Mouse (Mus musculus): Measurements from ENCODE around the gene Zcrb1.
A peak's percentile ranks its signal among the peaks of the same experiment; 100 is the strongest.

Zcrb1 gene

GRCm38 (mm10) chr15:93368558-93368957 is 29.6 kb downstream of the Zcrb1 start:
- DNase-seq: no peak

- DNase-seq: no peak
Observed at GRCm38 (mm10) chr15:93365561-93365960, 32.6 kb downstream of the Zcrb1 start.

GRCm38 (mm10) chr15:93358346-93359095 is 39.6 kb downstream of the Zcrb1 start:
- no peak for DNase-seq

GRCm38 (mm10) chr15:93340630-93341379 is 57.3 kb downstream of the Zcrb1 start:
- no peak for DNase-seq

DNA sequence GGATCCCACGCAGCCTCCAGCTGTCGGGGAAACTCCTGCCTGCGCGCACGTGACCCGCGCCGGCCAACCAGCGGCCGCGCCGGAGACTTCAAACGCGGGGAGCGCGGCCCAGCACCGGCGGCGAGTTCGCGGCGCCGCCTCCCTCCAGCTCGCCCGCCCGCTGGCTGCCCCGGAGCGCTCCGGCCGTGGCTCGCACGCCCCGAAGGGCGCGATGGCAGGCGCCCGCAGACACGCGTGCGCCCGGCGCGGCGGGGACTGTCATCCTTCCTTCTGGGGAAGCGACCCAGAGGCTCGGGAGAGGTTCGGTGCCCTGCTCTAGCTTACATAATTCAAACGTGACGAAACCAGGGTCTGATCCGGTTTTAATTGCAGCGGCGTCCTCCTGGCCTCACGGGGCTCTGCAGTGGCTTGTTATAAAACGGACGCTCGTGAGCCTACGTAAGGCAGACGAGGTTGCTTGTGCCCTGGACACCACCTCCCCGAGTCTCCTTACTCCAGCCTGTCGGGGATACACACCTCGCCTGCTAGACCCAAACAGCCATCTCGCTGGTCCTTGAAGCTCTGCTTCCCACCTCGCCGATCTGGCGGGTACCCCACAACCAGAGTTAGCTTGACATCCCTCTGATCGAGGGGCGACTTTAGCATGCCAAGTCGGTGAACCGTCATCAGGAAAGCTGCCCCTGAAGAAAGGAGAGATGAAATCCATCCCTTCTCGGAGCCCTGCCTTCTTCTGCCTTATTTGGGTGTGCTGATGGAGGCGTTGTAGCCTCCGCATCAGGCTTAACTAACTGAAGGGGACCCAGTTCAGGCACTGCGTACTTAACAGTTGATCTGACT is 61.0 kb downstream of the Zcrb1 start, which contains the start of gene Yaf2:
Gene Yaf2, minus strand, starts transcription at position 11 of the 837 bp plus-strand sequence.
- peak; percentile 85 to 86 for DNase-seq

DNA sequence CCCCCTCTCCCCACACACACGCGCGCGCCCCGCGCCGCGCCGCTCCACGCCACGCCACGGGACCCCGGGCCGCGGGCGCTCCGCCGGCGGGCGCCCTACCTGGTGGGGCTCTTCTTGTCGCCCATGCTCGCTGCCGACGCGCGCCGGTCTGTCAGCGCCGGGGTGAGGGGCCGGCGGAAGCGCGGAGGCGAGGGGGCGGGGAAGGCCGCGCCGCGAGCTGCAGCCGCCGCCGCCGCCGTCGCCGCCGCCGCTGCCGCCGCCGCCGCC is 61.5 kb downstream of the Zcrb1 start:
- no peak for DNase-seq
